Mouse (Mus musculus): Measurements from ENCODE around the gene Gpbp1.

DNA sequence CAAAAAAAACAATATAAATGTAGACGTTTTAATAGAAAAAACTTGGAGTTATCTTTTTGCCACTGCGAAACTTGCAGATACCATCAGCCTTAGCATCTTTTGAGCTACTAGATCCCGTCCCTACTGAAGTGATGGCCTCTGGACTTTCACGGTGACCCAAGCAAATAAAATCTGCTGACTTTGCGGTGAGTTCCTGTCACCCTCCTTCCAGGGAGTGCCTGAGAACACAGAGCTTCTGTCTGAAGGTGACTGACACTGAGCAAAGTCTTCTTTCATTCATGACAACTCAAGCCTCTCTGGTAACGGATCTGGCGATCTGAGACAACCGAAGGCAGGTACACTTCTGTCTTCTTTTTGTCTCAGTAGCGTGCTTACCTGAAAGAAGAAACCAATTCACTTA is 32.4 kb upstream of the Gpbp1 start:
- no peak for TF ChIP-seq CTCF (IDR thresholded peaks at IDR 0.05; ENCODE audit: low read depth, low read length)
- no peak for TF ChIP-seq EP300 (IDR thresholded peaks at IDR 0.05; ENCODE audit: insufficient read depth, low read depth, low read length)
- TF ChIP-seq POLR2A (IDR thresholded peaks at IDR 0.05; ENCODE audit: insufficient read depth, low read length) = no peak

All from ES-Bruce4 (cell line).